Mouse (Mus musculus): ENCODE results near the gene F11r. TPM values are rescaled to one million over a fixed set of nuclear protein-coding genes. Genes with fewer than 3 reads are reported as not detected.

Gene F11r
- total and polyA plus RNA-seq, 3 experiments, result 0.74 to 1.6 (median 1.3) TPM

GRCm38 (mm10) chr1:171477758-171478545 is 40.6 kb downstream of the F11r start:
- Histone ChIP-seq H3K27ac (ENCODE audit: insufficient read depth, low read depth) (peak overlapping the region; percentile 49), H3K4me3 (replicated peaks in 1 of 3; ENCODE audit: low read depth in 2 of 3, low read length in 2 of 3, poor library complexity in 1 of 3) (peak overlapping the region; percentile 42 to 54 (median 43)), H3K9ac (ENCODE audit: insufficient read depth, low read depth) (peak overlapping the region; percentile 0; the same call in 1 of the 2 replicates), H3K27me3 (replicated peaks) (no peaks in the 10 kb centered on the region), H3K79me2 (replicated peaks; ENCODE audit: control insufficient read depth, extremely low read depth, insufficient read depth, poor library complexity, severe bottlenecking) (no peaks in the 10 kb centered on the region), H3K9me3 (replicated peaks; ENCODE audit: low read length) (peaks cover 10% of the 10 kb centered on the region), H3K4me1 (ENCODE audit: control insufficient read depth in 1 of 2, insufficient read depth in 2 of 2) (peaks cover 7 to 18% of the 10 kb centered on the region in 2 experiments), H3K36me3 (replicated peaks in 1 of 2; ENCODE audit: control insufficient read depth in 1 of 2, insufficient read depth in 1 of 2, low read length in 1 of 2) (no peaks in the 10 kb centered on the region), H3K4me2 (ENCODE audit: insufficient read depth, low read depth, poor library complexity, severe bottlenecking) (peak overlapping the region; percentile 8; the same call in 1 of the 2 replicates)
- TF ChIP-seq JUN (IDR thresholded peaks at IDR 0.05; ENCODE audit: insufficient read depth, low read depth, low read length) (no peak), ZNF384 (IDR thresholded peaks at IDR 0.05; ENCODE audit: low read depth, low read length) (no peak), MAZ (IDR thresholded peaks at IDR 0.05; ENCODE audit: low read depth, low read length) (no peak; the same call in 1 of the 2 replicates), MXI1 (IDR thresholded peaks at IDR 0.05; ENCODE audit: low read depth, low read length) (no peak), GABPA (IDR thresholded peaks at IDR 0.05; ENCODE audit: insufficient replicate concordance, low read depth, low read length) (no peak), ETS1 (conservative IDR thresholded peaks at IDR 0.05; ENCODE audit: low read depth, low read length) (no peak), TBP (conservative IDR thresholded peaks at IDR 0.05; ENCODE audit: low read depth, low read length) (0 out of 2 replicates have a peak, but pooled peaks have one; percentile 52), NELFE (IDR thresholded peaks at IDR 0.05; ENCODE audit: low read depth, low read length) (peak; percentile 56), USF2 (conservative IDR thresholded peaks at IDR 0.05; ENCODE audit: low read depth, low read length) (no peak), BHLHE40 (IDR thresholded peaks at IDR 0.05; ENCODE audit: low read depth, low read length) (no peak), EP300 (IDR thresholded peaks at IDR 0.05; ENCODE audit: low read length) (no peak), RAD21 (IDR thresholded peaks at IDR 0.05; ENCODE audit: low read depth, low read length) (no peak), IRF4 (IDR thresholded peaks at IDR 0.05; ENCODE audit: low read depth, low read length) (peak; percentile 63), ZKSCAN1 (IDR thresholded peaks at IDR 0.05; ENCODE audit: borderline replicate concordance, low read depth, low read length) (no peak), KAT2A (IDR thresholded peaks at IDR 0.05; ENCODE audit: insufficient replicate concordance, low read length) (no peak), ELF1 (IDR thresholded peaks at IDR 0.05; ENCODE audit: low read depth, low read length) (peak; percentile 43; the same call in 1 of the 2 replicates), ZMIZ1 (IDR thresholded peaks at IDR 0.05; ENCODE audit: low read depth, low read length) (no peak), TCF12 (IDR thresholded peaks at IDR 0.05; ENCODE audit: low read depth, low read length) (peak; percentile 22; the same call in 1 of the 2 replicates), E2F4 (IDR thresholded peaks at IDR 0.05; ENCODE audit: insufficient replicate concordance, low read depth, low read length) (no peak), JUND (conservative IDR thresholded peaks at IDR 0.05; ENCODE audit: low read depth, low read length) (no peak), MEF2A (IDR thresholded peaks at IDR 0.05; ENCODE audit: borderline replicate concordance, low read depth, low read length) (no peak), CHD2 (IDR thresholded peaks at IDR 0.05; ENCODE audit: low read length) (no peak), MYC (IDR thresholded peaks at IDR 0.05; ENCODE audit: low read depth, low read length) (no peak), ZC3H11A (IDR thresholded peaks at IDR 0.05; ENCODE audit: low read depth, low read length) (no peak), POLR2AphosphoS2 (IDR thresholded peaks at IDR 0.05; ENCODE audit: low read depth, low read length) (no peak), USF1 (IDR thresholded peaks at IDR 0.05; ENCODE audit: low read depth, low read length) (no peak), UBTF (IDR thresholded peaks at IDR 0.05; ENCODE audit: low read depth, low read length) (no peak), CTCF (conservative IDR thresholded peaks at IDR 0.05 in 1 of 2, IDR thresholded peaks at IDR 0.05 in 1 of 2; ENCODE audit: low read depth in 2 of 2, low read length in 2 of 2) (no peak), CHD1 (IDR thresholded peaks at IDR 0.05; ENCODE audit: low read depth, low read length) (no peak), NRF1 (IDR thresholded peaks at IDR 0.05; ENCODE audit: low read depth, low read length) (peak; percentile 84), MAX (IDR thresholded peaks at IDR 0.05; ENCODE audit: low read length) (no peak), SIN3A (IDR thresholded peaks at IDR 0.05; ENCODE audit: low read length) (no peak), HCFC1 (IDR thresholded peaks at IDR 0.05; ENCODE audit: low read depth, low read length) (no peak), SMC3 (IDR thresholded peaks at IDR 0.05; ENCODE audit: low read depth, low read length) (no peak), POLR2A (IDR thresholded peaks at IDR 0.05; ENCODE audit: low read depth, low read length) (peak; percentile 51; the same call in 1 of the 2 replicates)
- in situ Hi-C loops (cut with MboI; ENCODE audit: low pct_ligation_motif_present, low pct_unique_long_range_greater_than_20kb, low sequenced_read_pairs), result loop anchor here (5.0 to 10.0 kb wide), 2 partner anchors 116 to 373 kb away; partner anchors contain the start of gene Klhdc9
- dilution Hi-C loops (cut with MboI; ENCODE audit: extremely low pct_ligation_motif_present, extremely low pct_unique_long_range_greater_than_20kb, low sequenced_read_pairs), result no loop called here
- peak; percentile 65 for DNase-seq (ENCODE audit: extremely low read depth)
